Mouse (Mus musculus) forebrain, embryonic 12.5 days (tissue): Measurements from ENCODE around the gene Glt8d1. TPM values are rescaled to one million over a fixed set of nuclear protein-coding genes. Genes with fewer than 3 reads are reported as not detected.

Experiments
- ATAC-seq: fragments of 200-750 bp; cut with Nextera tagmentation; 2 replicates; pipeline ENCODE4 v1.8.0; 2017; ENCODE audit warnings: moderate TSS enrichment; ENCODE audit not compliant: low FRiP score
- H3K27ac ChIP-seq: fragments of 300-500 bp; sonication (generic); 2 replicates; pipeline ENCODE4 v1.5.1; 2016; ENCODE audit warnings: mild to moderate bottlenecking
- H3K27me3 ChIP-seq: fragments of 300-500 bp; sonication (generic); 2 replicates; pipeline ENCODE4 v1.6.1; 2016; ENCODE audit warnings: mild to moderate bottlenecking
- H3K36me3 ChIP-seq: fragments of 300-500 bp; sonication (generic); replicated peaks from 2 replicates; pipeline ENCODE4 v1.6.1; 2016; ENCODE audit warnings: mild to moderate bottlenecking
- H3K4me1 ChIP-seq: fragments of 300-500 bp; sonication (generic); 2 replicates; pipeline ENCODE4 v1.6.1; 2016
- H3K4me2 ChIP-seq: fragments of 300-500 bp; sonication (generic); 2 replicates; pipeline ENCODE4 v1.6.1; 2016; ENCODE audit warnings: mild to moderate bottlenecking, moderate library complexity
- H3K4me3 ChIP-seq: fragments of 300-500 bp; sonication (generic); replicated peaks from 2 replicates; pipeline ENCODE4 v1.5.1; 2016; ENCODE audit warnings: mild to moderate bottlenecking
- H3K9ac ChIP-seq: fragments of 300-500 bp; sonication (generic); 2 replicates; pipeline ENCODE4 v1.6.1; 2016; ENCODE audit warnings: mild to moderate bottlenecking
- H3K9me3 ChIP-seq: fragments of 300-500 bp; sonication (generic); 2 replicates; pipeline ENCODE4 v1.6.1; 2016
- WGBS: fragments of 180-500 bp; shearing (Covaris S2); methylation state at CpG from one replicate; pipeline ENCODE4 v1.1.7; 2016; 5-methylcytosine and 5-hydroxymethylcytosine counted together
- polyA plus RNA-seq: library from polyadenylated mRNA; unstranded; fragments of >200 nt; fragmentation: Nextera tagmentation; extraction: Ambion mirVana; gene quantifications from 2 replicates; pipeline ENCODE4 v1.2.1, GENCODE M21; 2016

The Glt8d1 gene
- polyA plus RNA-seq, 1 experiment from 2014 or later: 66.0 TPM

DNA sequence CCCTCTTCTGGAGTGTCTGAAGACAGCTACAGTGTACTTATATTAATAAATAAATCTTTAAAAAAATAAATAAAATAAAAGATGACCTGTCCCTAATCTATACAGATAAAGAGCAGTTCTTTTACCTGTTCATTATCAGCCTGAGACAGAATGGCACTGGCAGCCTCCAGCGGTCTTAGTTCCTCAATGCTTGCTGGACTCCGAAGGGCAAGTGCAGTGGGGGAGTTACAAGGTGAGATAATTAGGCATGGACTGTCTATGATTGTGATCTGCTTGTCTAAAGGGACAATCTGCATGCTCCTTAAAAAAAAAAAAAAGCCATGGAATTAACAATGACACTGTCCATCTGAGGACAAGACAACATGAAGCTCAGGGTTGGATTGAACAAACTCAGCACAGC lies 12.7 kb downstream of the Glt8d1 start:
- peaks cover 17% of the 10 kb centered on the region for H3K4me1 ChIP-seq
- no peak for ATAC-seq
- 97% methylated on average over 2 of the region's 2 CpGs for WGBS
- no peak overlapping the region for H3K4me3 ChIP-seq
- H3K27ac ChIP-seq: no peak overlapping the region
- no peaks in the 10 kb centered on the region for H3K9me3 ChIP-seq
- H3K4me2 ChIP-seq: no peak overlapping the region
- H3K9ac ChIP-seq: no peak overlapping the region
- peaks cover 86% of the 10 kb centered on the region for H3K36me3 ChIP-seq
- no peaks in the 10 kb centered on the region for H3K27me3 ChIP-seq

DNA sequence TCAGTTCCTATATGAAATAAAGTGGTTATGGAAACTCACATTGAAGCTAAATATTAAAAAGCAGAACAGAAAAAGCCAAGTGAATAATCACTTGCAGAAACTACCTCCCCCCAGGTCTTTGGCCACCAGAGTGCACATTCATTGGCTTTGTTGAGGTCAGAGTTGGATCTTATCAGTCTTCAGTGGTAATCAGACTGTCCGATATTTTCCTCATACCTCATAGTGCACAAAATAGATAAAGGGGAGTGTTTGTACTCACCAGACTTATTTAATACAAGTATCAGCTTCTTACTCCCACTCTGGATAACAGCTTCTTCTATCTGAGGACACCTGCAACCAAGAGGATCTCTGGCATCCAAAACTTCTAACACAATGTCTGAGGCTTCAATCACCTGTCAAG lies 14.9 kb downstream of the Glt8d1 start:
- no peak overlapping the region for H3K4me2 ChIP-seq
- no peak overlapping the region for H3K9ac ChIP-seq
- 88% methylated on average over 1 of the region's 1 CpGs for WGBS
- H3K9me3 ChIP-seq: no peaks in the 10 kb centered on the region
- no peak for ATAC-seq
- H3K27me3 ChIP-seq: no peaks in the 10 kb centered on the region
- peaks cover 67% of the 10 kb centered on the region for H3K36me3 ChIP-seq
- H3K4me1 ChIP-seq: peaks cover 27% of the 10 kb centered on the region
- no peak overlapping the region for H3K4me3 ChIP-seq
- H3K27ac ChIP-seq: no peak overlapping the region

DNA sequence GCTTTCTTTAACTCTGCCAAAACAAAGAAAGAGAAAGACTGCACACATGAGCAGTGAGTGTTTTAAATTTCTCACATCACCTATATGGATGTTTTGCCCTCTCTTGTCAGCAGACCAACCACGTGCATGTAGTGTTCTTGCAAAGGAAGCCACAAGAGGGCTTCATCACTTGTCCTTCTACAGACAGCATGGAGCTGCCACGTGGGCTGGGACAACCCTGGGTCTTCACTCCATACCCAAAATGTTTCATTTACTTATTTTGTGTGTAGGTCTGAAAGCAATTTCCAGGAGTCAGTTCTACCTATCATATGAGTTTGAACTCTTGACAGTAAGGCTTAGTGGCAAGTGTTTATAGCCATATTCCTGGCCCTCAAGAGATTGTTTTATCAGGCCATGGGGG lies 16.7 kb downstream of the Glt8d1 start:
- Histone ChIP-seq H3K27ac (no peak overlapping the region), H3K9ac (peak overlapping the region; percentile 87), H3K4me1 (peaks cover 38% of the 10 kb centered on the region), H3K4me3 (peak overlapping the region; percentile 75), H3K9me3 (no peaks in the 10 kb centered on the region), H3K36me3 (peaks cover 57% of the 10 kb centered on the region), H3K27me3 (no peaks in the 10 kb centered on the region), H3K4me2 (peak overlapping the region; percentile 76)
- no peak for ATAC-seq
- 4% methylated on average over 2 of the region's 2 CpGs for WGBS

DNA sequence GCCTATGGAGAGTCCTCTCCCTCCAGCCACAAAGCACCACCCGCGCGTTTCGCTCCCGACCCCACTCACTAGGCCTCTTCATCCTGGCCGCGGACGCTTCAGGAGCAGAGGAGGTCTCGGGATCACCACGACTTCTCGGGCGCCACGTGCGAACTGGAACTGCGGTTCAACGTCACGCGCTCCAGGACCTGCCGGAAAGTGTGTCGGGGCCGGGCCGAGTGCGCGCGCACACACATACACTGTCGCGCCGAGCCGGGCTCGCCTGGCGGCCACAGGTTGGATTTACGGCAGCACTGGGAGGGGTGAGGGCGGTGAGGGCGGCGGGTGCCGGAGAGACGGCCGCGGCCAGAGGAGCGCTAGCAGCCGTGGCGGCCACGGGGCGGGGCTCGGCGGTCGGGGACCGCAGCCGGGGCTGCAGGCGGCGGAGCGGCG lies 17.7 kb downstream of the Glt8d1 start, which contains the start of the genes Pbrm1 and Gnl3:
Gene Pbrm1 (plus strand): TSS at position 279 of the 432 bp plus-strand sequence.
Gene Gnl3 (minus strand): TSS at position 293 of the 432 bp plus-strand sequence.
- Histone ChIP-seq H3K4me1 (peaks cover 40% of the 10 kb centered on the region), H3K4me3 (peak within 1 kb of the TSS; percentile 75), H3K27ac (peak within 1 kb of the TSS; percentile 99), H3K9me3 (no peaks in the 10 kb centered on the region), H3K36me3 (peaks cover 55% of the 10 kb centered on the region), H3K27me3 (no peaks in the 10 kb centered on the region), H3K4me2 (peak within 1 kb of the TSS; percentile 76), H3K9ac (peak within 1 kb of the TSS; percentile 87)
- under 1% methylated on average over 33 of the region's 53 CpGs for WGBS
- ATAC-seq: peak; percentile 95

DNA sequence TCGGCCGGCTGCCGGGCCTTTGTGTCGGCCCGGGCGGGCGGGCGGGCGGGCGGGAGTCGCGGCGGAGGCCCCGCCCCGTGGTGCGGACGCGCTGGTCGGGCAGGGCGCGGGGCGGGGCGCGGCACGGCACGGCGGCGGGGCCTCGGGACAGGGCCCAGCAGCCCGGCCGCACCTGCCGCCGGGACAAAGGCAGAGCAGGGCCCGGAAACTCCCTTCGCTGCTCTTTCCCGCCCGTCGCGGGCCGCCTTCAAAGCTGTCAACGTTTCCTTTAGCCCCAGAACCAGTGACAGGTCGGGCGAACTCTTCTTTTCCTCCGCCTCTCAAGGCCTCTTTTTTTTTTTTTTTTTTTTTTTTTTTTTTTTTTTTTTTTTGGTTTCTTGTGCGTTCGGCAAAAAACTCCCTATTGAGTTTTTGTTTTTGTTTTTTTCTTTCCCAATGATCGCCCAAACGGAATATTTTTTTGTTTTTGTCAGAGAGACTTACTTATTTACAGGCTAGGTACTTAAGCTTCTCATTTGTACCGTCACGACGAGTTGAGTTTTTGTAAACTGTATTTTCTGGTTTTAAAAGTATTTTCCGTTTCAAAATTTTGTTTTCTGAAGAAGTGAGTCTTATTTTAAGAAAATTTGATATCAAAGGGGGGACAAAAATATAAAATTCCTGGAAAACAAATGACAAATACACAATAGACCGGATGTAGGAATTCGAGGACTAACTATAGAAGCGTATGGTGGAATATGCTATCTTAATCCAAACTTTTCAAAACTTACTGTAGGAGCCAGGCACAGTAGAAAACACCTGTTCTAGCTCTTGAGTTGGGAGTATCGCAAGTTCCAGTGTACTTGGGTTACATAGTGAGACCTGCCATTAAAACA lies 18.4 kb downstream of the Glt8d1 start:
- Histone ChIP-seq H3K27ac (peak overlapping the region; percentile 99), H3K4me3 (peak overlapping the region; percentile 75), H3K36me3 (peaks cover 54% of the 10 kb centered on the region), H3K27me3 (no peaks in the 10 kb centered on the region), H3K4me1 (peaks cover 40% of the 10 kb centered on the region), H3K9ac (peak overlapping the region; percentile 87), H3K9me3 (no peaks in the 10 kb centered on the region), H3K4me2 (peak overlapping the region; percentile 68)
- WGBS: 4% methylated on average over 43 of the region's 56 CpGs
- peak; percentile 95 for ATAC-seq

DNA sequence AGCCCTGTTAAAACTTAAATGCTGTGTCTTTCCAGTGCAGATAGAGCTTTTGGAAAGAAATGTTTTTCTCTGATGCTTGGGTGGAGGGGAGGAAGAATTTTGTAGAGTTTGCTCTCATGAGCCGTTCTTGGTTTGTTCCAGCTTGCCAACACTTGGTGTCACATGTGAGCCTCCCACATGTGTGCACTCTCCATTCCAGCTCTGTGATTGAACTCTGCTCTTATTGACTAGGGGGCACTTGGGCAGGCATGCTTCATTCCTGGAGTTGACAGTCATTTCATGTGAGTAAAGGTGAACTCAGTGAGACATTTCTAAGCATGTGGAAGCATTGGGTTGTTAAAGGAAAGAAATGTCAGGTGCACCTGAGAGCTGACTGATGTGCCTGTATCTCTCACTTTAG lies 21.4 kb downstream of the Glt8d1 start:
- Histone ChIP-seq H3K4me3 (no peak overlapping the region), H3K27ac (no peak overlapping the region), H3K4me1 (peaks cover 33% of the 10 kb centered on the region), H3K27me3 (no peaks in the 10 kb centered on the region), H3K4me2 (no peak overlapping the region), H3K9ac (no peak overlapping the region), H3K36me3 (peaks cover 54% of the 10 kb centered on the region), H3K9me3 (no peaks in the 10 kb centered on the region)
- WGBS: 58% methylated on average over 1 of the region's 1 CpGs
- ATAC-seq: no peak

DNA sequence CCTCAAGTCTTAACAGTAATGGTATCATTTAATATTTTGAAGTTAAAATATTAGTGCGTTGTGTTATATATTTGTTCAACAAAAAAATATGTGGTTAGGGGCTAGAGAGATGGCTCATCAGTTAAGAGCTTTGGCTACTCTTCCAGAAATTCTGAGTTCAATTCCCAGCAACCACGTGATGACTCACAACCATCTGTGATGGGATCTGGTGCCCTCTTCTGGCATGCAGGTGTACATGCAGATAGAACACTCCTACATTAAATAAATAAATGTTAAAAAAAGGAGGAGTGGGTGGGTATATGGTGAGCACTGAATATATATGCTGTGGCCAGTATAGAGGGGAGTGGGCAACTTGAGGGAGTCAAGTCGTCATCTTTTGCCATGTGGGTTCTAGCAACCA lies 24.6 kb downstream of the Glt8d1 start:
- H3K27ac ChIP-seq: no peak overlapping the region
- H3K4me2 ChIP-seq: no peak overlapping the region
- no peak for ATAC-seq
- no peak overlapping the region for H3K9ac ChIP-seq
- H3K4me1 ChIP-seq: peaks cover 14% of the 10 kb centered on the region
- H3K36me3 ChIP-seq: peaks cover 78% of the 10 kb centered on the region
- H3K9me3 ChIP-seq: no peaks in the 10 kb centered on the region
- no peaks in the 10 kb centered on the region for H3K27me3 ChIP-seq
- no peak overlapping the region for H3K4me3 ChIP-seq
- WGBS: 80% methylated on average over 3 of the region's 3 CpGs

DNA sequence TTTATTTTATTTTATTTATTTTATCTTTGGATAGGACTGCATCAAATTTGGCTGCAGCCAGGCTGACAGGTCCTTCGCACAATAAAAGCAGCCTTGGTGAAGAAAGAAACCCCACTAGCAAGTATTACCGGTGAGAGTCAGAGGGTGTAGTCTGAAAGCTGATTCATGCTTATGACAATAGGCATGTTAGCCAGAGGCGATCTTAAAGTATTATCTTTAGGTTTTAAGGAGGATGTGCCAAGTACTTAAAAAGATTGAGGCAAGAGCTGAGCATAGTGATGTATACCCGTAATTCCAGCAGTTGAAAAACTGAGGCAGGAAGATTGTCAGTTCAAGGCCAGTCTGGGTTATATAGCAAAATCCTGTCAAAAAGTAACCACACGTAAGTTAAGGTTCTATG lies 44.1 kb downstream of the Glt8d1 start:
- peaks cover 69% of the 10 kb centered on the region for H3K36me3 ChIP-seq
- no peaks in the 10 kb centered on the region for H3K4me1 ChIP-seq
- H3K27ac ChIP-seq: no peak overlapping the region
- H3K9me3 ChIP-seq: no peaks in the 10 kb centered on the region
- no peak overlapping the region for H3K4me2 ChIP-seq
- no peaks in the 10 kb centered on the region for H3K27me3 ChIP-seq
- H3K4me3 ChIP-seq: no peak overlapping the region
- ATAC-seq: no peak
- 93% methylated on average over 5 of the region's 5 CpGs for WGBS
- H3K9ac ChIP-seq: no peak overlapping the region

DNA sequence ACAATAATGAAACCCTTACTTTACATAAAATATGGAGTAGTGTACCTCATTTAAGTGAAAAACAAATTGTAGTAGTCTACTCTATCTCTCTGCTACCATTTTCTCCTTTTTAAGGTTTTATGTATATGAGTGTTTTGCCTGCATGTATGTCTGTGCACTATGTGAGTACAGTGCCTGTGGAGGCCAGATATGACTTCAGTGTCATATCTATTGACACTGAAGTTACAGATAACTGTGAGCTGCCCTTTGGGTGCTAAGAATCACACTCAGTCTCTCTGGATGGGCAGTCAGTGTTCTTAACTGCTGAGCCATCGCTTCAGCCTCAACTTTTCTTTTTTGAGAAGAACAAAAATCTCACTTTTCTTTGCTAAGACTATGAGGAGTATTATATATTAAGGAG lies 44.6 kb downstream of the Glt8d1 start:
- Histone ChIP-seq H3K4me2 (no peak overlapping the region), H3K36me3 (peaks cover 71% of the 10 kb centered on the region)
- 100% methylated on average over 1 of the region's 1 CpGs for WGBS

More for the DNA sequence above, 44.6 kb downstream of the Glt8d1 start:
- no peaks in the 10 kb centered on the region for H3K4me1 ChIP-seq
- H3K9me3 ChIP-seq: no peaks in the 10 kb centered on the region
- no peak for ATAC-seq
- no peaks in the 10 kb centered on the region for H3K27me3 ChIP-seq
- no peak overlapping the region for H3K27ac ChIP-seq
- no peak overlapping the region for H3K4me3 ChIP-seq
- no peak overlapping the region for H3K9ac ChIP-seq

Other genes starting within 250 kb of the Glt8d1 start
- 22.6 and 25.1 TPM in 2 replicates for gene Tmem110, start 175.8 kb upstream of the Glt8d1 start, polyA plus RNA-seq
- 0.15 and 0.47 TPM in 2 replicates for gene Mustn1, start 122.2 kb upstream of the Glt8d1 start, polyA plus RNA-seq
- not detected in 2 replicates for gene Itih4, start 114.9 kb upstream of the Glt8d1 start, polyA plus RNA-seq
- gene Itih3, start 77.6 kb upstream of the Glt8d1 start, polyA plus RNA-seq: 0.08 and 0.17 TPM in 2 replicates
- not detected in 2 replicates for gene Itih1, start 58.1 kb upstream of the Glt8d1 start, polyA plus RNA-seq
- gene Nek4, start 50.0 kb upstream of the Glt8d1 start, polyA plus RNA-seq: 22.9 and 23.2 TPM in 2 replicates
- 262 and 276 TPM in 2 replicates for gene Spcs1, start 272 bp downstream of the Glt8d1 start, polyA plus RNA-seq
- 176 and 189 TPM in 2 replicates for gene Pbrm1, start 17.7 kb downstream of the Glt8d1 start, polyA plus RNA-seq
- 98.7 and 107 TPM in 2 replicates for gene Gnl3, start 17.8 kb downstream of the Glt8d1 start, polyA plus RNA-seq
- gene Smim4, start 127.6 kb downstream of the Glt8d1 start, polyA plus RNA-seq: 54.6 and 67.9 TPM in 2 replicates
- 406 and 410 TPM in 2 replicates for gene Nt5dc2, start 129.7 kb downstream of the Glt8d1 start, polyA plus RNA-seq
- gene Stab1, start 167.2 kb downstream of the Glt8d1 start, polyA plus RNA-seq: 23.1 and 26.1 TPM in 2 replicates
- 1.6 and 2.1 TPM in 2 replicates for gene Tnnc1, start 206.9 kb downstream of the Glt8d1 start, polyA plus RNA-seq
- 439 and 446 TPM in 2 replicates for gene Nisch, start 215.5 kb downstream of the Glt8d1 start, polyA plus RNA-seq
- gene Sema3g, start 216.5 kb downstream of the Glt8d1 start, polyA plus RNA-seq: 0.86 and 0.93 TPM in 2 replicates
- 14.8 and 15.8 TPM in 2 replicates for gene Phf7, start 249.9 kb downstream of the Glt8d1 start, polyA plus RNA-seq